Mouse (Mus musculus) liver, adult 2 months (tissue): ENCODE data around the gene Tshr.
"Not testable (repeated sequence)": the region's sequence is repeated elsewhere in the genome, so short reads cannot be mapped to it uniquely, and the experiment has no call there.

Source experiments
- CTCF ChIP-seq: fragments of 200-500 bp; IDR thresholded peaks from 2 replicates; pipeline ENCODE4 v1.5.1; 2011; ENCODE audit warnings: low read depth, low read length, control low read depth
- POLR2A ChIP-seq: fragments of 200-500 bp; IDR thresholded peaks from 2 replicates; pipeline ENCODE4 v1.6.1; 2011; ENCODE audit warnings: low read length, control low read depth; ENCODE audit not compliant: insufficient read depth; ENCODE audit errors: extremely low read depth

DNA sequence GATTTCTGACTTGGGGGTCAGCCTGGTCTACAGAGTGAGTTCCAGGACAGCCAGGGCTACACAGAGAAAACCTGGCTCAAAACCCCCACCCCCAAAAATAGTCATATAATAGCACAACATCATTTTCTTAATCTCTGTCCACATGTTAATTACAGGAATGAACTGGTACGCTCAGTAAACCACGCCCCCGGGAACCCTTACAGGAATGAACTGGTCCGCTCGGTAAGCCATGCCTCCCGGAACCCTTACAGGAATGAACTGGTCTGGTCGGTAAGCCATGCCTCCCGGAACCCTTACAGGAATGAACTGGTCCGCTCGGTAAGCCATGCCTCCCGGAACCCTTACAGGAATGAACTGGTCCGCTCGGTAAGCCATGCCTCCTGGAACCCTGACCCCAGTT, 45.7 kb upstream of the Tshr start:
- not testable (repeated sequence) for TF ChIP-seq POLR2A, CTCF
